ENCODE assay signal across 18 mouse cellular contexts in the genomic region with DNA sequence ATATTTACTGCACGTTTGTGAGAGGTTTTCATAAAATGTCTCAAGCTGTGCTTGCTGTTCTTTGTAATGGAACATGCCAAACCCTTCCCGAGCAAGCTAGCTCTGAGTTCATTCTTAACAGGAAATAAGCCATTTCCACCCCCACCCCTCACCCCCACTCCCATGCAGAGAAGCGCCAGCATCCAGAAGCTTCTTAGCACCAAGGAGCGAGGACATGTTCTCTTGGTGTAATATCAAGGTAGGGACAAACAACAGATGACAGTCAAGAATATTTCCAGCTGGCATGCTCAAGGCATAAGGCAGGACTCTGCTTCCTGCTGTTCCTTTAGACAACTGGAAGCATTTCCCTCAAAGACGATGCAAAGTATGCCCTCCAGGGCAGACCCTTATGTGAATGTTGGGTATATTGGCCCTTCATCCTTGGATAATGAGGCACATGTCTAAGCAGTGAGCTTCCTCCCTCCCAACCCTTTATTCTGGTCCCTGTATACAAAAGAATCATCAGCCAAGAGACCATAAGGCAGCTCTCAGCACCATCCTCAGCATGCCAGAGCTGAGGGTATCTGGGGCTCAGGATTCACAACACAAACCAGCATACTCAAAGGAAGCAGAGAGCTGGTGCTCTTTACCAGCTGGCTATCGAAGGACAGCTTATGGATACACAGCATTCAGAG.
DNase-seq lines count a peak whose midpoint lies in the region; ATAC-seq lines count a peak whose summit lies in the region.
"Had no signal": no experiment of that assay in that cellular context is flagged by ENCODE, and none has a peak within 500 bp of the region (broad histone marks: within the 10 kb centered on the region; RNA-seq: fewer than 3 reads in every experiment).

No protein-coding gene starts in this region.

- H3K9me3 ChIP-seq in forebrain, embryonic 13.5 days (replicated peaks), result no peaks in the 10 kb centered on the region
- H3K9me3 ChIP-seq in forebrain, embryonic 10.5 days, result no peaks in the 10 kb centered on the region
- H3K9me3 ChIP-seq in lung, embryonic 16.5 days (ENCODE audit: control insufficient read depth, low read length), result no peaks in the 10 kb centered on the region
- H3K9me3 ChIP-seq: hindbrain, embryonic 12.5 days; kidney, embryonic 15.5 days; limb, embryonic 12.5 days; liver, embryonic 13.5 days; midbrain, embryonic 15.5 days had no signal

- H3K27me3 ChIP-seq in forebrain, embryonic 13.5 days, result no peaks in the 10 kb centered on the region
- H3K27me3 ChIP-seq in forebrain, embryonic 10.5 days (ENCODE audit: poor library complexity, severe bottlenecking), result no peaks in the 10 kb centered on the region
- no peaks in the 10 kb centered on the region for H3K27me3 ChIP-seq in lung, embryonic 16.5 days (ENCODE audit: control insufficient read depth, insufficient read depth, low read depth, low read length)
- H3K27me3 ChIP-seq: hindbrain, embryonic 12.5 days; kidney, embryonic 15.5 days; limb, embryonic 12.5 days; liver, embryonic 13.5 days; midbrain, embryonic 15.5 days had no signal

- no peak overlapping the region for H3K4me3 ChIP-seq in forebrain, embryonic 13.5 days
- no peak overlapping the region for H3K4me3 ChIP-seq in forebrain, embryonic 10.5 days
- no peak overlapping the region for H3K4me3 ChIP-seq in lung, embryonic 16.5 days (ENCODE audit: low read length)
- H3K4me3 ChIP-seq: hindbrain, embryonic 12.5 days; kidney, embryonic 15.5 days; limb, embryonic 12.5 days; liver, embryonic 13.5 days; midbrain, embryonic 15.5 days had no signal

- H3K27ac ChIP-seq in forebrain, embryonic 13.5 days, result no peak overlapping the region
- no peak overlapping the region for H3K27ac ChIP-seq in forebrain, embryonic 10.5 days
- peak overlapping the region; percentile 50 for H3K27ac ChIP-seq in lung, embryonic 16.5 days (ENCODE audit: low read length)
- H3K27ac ChIP-seq: hindbrain, embryonic 12.5 days; kidney, embryonic 15.5 days; limb, embryonic 12.5 days; liver, embryonic 13.5 days; midbrain, embryonic 15.5 days had no signal

- no peaks in the 10 kb centered on the region for H3K36me3 ChIP-seq in forebrain, embryonic 13.5 days (ENCODE audit: poor library complexity, severe bottlenecking)
- no peaks in the 10 kb centered on the region for H3K36me3 ChIP-seq in forebrain, embryonic 10.5 days (replicated peaks)
- H3K36me3 ChIP-seq in lung, embryonic 16.5 days (ENCODE audit: control insufficient read depth, insufficient read depth, low read length), result no peaks in the 10 kb centered on the region
- H3K36me3 ChIP-seq: hindbrain, embryonic 12.5 days; kidney, embryonic 15.5 days; limb, embryonic 12.5 days; liver, embryonic 13.5 days; midbrain, embryonic 15.5 days had no signal

- no peak overlapping the region for H3K9ac ChIP-seq in forebrain, embryonic 13.5 days
- no peak overlapping the region for H3K9ac ChIP-seq in lung, embryonic 16.5 days (ENCODE audit: low read length)
- H3K9ac ChIP-seq: hindbrain, embryonic 12.5 days; kidney, embryonic 15.5 days; limb, embryonic 12.5 days; liver, embryonic 13.5 days; midbrain, embryonic 15.5 days had no signal

- no peak for DNase-seq in forebrain, embryonic 10.5 days (ENCODE audit: extremely low spot score, low spot score)
- DNase-seq in lung, adult 18-20 months, result no peak
- peak; percentile 49 to 51 for DNase-seq in cerebellum, postnatal 10 days
- DNase-seq in lung, postnatal 36 days, result peak; percentile 25
- DNase-seq in kidney, adult 8-10 months, result no peak
- DNase-seq in spleen, postnatal 10 days (ENCODE audit: low spot score in 2 of 2), result no peak
- DNase-seq: adrenal gland, adult 2 months; gastrocnemius, postnatal 14 days; liver, embryonic 13.5 days; retina, postnatal 1 day; right cerebral cortex, postnatal 4 days; thymus, postnatal 4 days had no signal

- WGBS in forebrain, embryonic 13.5 days, result 67% methylated on average over 6 of the region's 6 CpGs
- WGBS in forebrain, embryonic 10.5 days, result 79% methylated on average over 6 of the region's 6 CpGs
- 68% methylated on average over 6 of the region's 6 CpGs for WGBS in lung, embryonic 16.5 days

- 0 out of 2 replicates have a peak, but pooled peaks have one; percentile 21 for ATAC-seq in forebrain, embryonic 13.5 days
- peak; percentile 57 for ATAC-seq in lung, embryonic 16.5 days (ENCODE audit: low read depth)
- ATAC-seq: midbrain, embryonic 15.5 days had no signal

- H3K4me1 ChIP-seq in forebrain, embryonic 13.5 days, result no peaks in the 10 kb centered on the region
- no peaks in the 10 kb centered on the region for H3K4me1 ChIP-seq in forebrain, embryonic 10.5 days
- H3K4me1 ChIP-seq in lung, embryonic 16.5 days (replicated peaks; ENCODE audit: control insufficient read depth, insufficient read depth, low read length), result no peaks in the 10 kb centered on the region
- H3K4me1 ChIP-seq: hindbrain, embryonic 12.5 days; kidney, embryonic 15.5 days; limb, embryonic 12.5 days; liver, embryonic 13.5 days; midbrain, embryonic 15.5 days had no signal

- H3K4me2 ChIP-seq in forebrain, embryonic 13.5 days, result no peak overlapping the region
- H3K4me2 ChIP-seq in lung, embryonic 16.5 days (ENCODE audit: low read depth, low read length), result no peak overlapping the region
- H3K4me2 ChIP-seq: hindbrain, embryonic 12.5 days; kidney, embryonic 15.5 days; limb, embryonic 12.5 days; liver, embryonic 13.5 days; midbrain, embryonic 15.5 days had no signal

Comparison
In these comparisons a context has a peak if more than half of its experiments do, and no peak if none do; other contexts are left out.
1. DNase-seq: peak in cerebellum, postnatal 10 days (2 of 2) and lung, postnatal 36 days (single experiment); none in forebrain, embryonic 10.5 days (single experiment), lung, adult 18-20 months (0 of 2), kidney, adult 8-10 months (0 of 2) and spleen, postnatal 10 days (0 of 2).